Mouse (Mus musculus) 3134 (cell line): ENCODE results near the gene Vmn1r4.
A peak's percentile ranks its signal among the peaks of the same experiment; 100 is the strongest.

Experiments
- DNase-seq: peaks from one replicate; pipeline ENCODE4 v3.0.0-alpha.2; 2011; ENCODE audit warnings: low spot score; ENCODE audit not compliant: insufficient read length; ENCODE audit errors: extremely low read depth

Vmn1r4 gene

DNA sequence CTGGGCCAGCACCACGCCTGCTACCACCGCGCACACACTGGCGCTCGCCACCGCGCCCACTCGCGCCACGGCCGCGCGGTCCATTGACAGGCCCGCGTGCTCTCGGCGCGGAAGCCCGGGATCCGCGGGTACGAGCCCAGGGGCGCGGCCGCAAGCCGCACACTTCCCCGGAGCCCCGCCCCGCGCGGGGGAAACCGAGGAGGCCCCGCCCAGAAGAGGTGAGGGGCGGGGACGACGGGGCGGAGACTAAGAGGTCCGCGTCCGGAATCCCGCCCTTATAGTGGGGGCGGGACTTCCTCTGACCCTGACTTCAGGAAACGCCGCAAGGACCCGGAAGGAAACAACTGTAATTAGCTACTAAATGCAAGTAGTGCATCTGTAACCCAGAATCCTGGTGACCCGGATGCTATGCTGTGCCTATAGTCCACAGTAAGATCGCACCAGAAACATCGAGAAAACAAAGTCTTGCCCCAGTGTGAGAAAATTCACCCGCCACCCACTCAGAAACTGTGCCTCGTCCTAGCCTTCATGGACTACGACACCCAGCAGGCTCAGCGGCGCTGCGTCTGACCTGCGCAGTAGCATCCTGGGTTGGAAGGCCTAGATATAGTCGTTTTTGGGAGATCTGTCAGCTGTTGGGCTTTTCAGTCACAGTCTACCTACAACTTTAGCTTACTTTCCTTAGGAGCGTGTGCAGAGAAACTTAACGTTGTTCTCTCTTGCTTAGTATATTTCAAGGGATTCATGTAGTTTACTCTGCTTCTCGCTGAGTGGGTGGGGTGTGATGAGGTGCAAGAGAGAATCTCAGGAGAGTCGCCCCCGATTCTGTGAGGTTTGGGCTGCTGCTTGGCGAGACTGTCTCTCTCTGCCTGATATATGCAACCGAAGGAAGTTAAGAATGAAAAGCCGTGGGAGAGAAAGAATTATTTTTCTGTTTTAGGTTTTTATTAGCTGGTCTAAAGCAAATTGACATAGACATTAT is at the start of gene Vmn1r4, which contains the start of gene Nt5c3:
TSS of gene Vmn1r4 (plus strand) at position 290 of the 982 bp plus-strand sequence.
TSS of gene Nt5c3 (minus strand) at position 207 of the 982 bp plus-strand sequence.
- peak; percentile 95 for DNase-seq

DNA sequence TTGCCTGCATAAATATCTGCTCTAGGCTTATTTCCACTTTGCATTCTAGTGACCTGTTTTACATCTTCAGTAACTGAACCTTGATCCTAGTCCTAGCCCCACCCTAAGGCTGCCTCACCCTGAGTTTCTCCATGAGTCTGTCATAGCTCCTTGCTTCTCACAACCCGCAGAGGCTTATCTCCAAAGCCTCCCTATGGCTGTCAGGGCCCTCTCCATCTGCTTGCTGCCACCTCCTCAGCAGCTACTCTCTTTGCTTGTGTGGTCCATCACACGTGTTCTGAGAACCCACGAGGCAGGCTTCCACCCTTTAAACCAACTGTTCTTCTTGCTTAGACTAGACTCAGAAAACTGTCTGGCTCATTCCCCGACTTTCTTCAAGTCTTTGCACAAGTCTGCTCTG is 46.9 kb upstream of the Vmn1r4 start:
- no peak for DNase-seq

DNA sequence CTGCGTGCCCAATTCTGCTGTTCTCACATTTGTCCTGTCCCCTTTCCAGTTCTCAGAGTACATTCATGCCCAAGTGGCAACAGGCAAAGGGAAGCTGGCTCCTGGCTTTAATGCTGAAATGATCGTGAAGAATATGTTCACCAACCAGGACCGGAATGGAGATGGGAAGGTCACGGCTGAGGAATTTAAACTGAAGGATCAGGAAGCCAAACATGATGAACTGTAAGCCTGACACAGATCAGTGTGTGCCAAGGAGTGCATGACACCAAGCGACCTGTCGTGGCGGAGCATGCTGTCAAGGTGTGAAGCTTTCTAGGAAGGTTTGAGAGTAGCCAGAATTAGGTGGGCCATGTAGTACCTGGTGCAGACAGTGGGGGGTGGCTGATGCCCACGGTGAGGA is 45.8 kb upstream of the Vmn1r4 start:
- DNase-seq: no peak

DNA sequence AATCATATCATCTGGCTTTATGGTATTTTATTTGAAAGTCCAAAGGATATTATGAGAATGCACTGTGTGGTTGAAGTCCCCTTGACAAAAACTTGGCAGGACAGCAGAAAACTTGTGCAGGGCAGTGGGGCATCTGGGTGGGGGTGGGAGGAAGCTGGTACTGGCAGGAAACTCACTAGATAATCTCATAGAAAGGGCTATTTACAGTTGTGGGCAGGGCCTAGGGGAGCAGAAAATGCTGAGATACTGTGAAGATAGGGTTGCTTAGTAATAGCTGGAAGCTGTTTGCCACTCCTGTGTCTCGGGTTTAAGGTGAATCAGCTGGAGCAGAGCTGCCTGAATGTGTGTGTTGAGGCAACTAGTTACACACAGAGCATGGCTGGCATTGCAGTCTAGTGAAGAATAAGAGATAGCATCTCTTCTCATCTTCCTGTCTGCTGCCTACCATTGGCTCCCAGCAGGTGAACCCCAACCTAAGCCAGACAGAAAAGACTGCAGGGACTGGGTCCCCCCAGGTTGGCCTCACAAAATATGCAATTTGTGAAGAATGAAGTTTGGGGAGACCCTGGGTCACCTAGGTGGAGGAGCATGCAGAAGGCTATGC is 44.4 kb upstream of the Vmn1r4 start:
- no peak for DNase-seq

DNA sequence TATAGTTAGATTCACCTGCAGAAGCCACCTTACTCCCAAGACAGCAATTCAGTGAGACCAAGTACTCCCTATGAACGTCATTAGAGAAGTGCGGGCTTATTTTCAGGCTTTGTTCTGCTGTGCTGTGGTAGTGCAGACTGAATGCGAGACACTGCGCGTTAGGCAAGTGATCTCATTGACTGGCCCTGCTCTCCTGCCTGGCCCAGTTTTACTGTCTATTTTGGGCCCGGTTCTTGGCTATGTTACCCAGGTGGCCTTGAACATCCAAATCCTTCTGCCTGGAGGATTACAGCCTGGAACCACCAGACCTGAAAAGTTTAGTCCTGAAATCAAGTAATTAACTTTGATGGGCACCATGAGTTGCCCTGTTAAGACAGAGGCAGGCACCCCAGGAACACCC is 35.3 kb upstream of the Vmn1r4 start:
- no peak for DNase-seq

DNA sequence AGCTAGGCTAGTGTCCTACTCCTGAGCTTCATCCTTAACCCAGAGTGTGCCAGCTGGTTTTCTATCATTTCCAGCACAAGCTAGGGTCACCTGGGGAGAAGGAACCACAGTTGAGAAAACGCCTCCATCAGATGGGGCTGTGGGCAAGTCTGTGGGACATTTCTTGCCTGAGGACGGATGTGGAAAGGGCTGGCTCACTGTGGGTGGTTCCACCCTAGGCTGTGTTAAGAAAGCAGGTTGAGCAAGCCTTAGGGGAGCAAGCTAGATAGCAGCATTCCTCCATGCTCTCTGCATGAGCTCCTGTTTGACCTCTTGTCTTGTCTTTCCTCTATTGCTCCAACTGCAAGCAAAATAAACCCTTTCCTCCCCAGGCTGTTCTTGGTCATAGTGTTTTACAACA is 33.1 kb upstream of the Vmn1r4 start:
- no peak for DNase-seq

DNA sequence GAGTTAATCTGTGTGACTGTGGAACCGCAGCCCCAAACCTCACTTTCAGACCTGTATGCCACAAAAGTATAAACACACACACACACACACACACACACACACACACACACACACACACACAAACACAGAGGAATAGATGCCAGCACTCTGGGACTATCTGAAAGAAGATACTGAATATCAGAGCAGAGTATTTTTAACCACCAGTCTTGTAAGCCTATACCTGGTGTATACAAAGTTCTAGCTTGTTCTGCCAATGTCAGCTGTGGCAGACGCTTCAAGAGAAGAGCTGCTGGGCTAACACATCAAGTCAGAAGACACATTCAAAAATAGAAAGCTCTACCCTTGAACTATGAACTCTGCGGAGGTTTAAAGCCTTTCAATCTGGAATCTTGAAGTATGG is 24.2 kb upstream of the Vmn1r4 start:
- DNase-seq: no peak

DNA sequence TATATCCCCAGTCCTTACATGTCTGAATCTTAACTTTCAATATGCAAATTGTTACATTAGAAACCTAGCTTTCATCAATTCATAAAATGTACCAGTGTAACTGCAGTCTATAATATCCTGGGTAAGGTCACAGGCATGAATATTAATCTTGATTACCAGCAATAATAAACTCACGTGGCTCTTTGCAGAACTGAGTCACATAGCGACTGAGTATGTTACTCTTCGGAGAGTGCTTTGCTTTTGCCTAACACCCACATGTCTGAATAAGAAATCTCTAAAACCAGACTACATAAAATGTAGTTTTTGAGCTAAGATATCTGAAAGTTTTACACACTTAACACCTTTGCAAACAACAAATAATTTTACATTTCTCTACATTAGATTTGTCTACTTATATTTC is 22.5 kb upstream of the Vmn1r4 start:
- no peak for DNase-seq

DNA sequence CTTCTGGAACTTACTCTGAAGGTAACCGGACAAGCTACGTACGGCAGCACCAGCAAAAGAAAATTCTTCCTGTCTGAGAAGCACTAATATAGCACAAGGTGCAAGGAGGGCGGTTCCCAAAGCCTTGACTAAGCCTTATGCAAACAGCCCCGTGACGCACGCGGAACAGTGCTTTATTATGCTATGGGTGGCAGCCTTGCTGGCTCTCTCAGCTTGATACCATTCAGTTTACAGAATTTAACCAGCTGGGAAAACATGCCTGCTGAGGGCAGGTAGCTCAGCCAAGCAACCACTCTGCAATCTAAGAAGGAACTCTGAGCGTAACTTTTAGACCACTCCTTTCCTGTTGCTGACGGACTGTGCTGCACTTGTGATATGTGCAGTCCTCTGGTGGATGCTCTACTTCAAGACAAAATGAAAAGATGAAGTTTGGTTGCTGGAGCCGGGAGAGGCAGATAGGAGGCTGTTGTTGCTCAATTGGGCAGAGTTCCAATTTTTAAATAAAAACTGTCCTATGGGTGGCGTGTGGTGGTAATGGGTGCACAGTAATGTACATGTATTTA is 21.9 kb upstream of the Vmn1r4 start:
- DNase-seq: peak; percentile 11

DNA sequence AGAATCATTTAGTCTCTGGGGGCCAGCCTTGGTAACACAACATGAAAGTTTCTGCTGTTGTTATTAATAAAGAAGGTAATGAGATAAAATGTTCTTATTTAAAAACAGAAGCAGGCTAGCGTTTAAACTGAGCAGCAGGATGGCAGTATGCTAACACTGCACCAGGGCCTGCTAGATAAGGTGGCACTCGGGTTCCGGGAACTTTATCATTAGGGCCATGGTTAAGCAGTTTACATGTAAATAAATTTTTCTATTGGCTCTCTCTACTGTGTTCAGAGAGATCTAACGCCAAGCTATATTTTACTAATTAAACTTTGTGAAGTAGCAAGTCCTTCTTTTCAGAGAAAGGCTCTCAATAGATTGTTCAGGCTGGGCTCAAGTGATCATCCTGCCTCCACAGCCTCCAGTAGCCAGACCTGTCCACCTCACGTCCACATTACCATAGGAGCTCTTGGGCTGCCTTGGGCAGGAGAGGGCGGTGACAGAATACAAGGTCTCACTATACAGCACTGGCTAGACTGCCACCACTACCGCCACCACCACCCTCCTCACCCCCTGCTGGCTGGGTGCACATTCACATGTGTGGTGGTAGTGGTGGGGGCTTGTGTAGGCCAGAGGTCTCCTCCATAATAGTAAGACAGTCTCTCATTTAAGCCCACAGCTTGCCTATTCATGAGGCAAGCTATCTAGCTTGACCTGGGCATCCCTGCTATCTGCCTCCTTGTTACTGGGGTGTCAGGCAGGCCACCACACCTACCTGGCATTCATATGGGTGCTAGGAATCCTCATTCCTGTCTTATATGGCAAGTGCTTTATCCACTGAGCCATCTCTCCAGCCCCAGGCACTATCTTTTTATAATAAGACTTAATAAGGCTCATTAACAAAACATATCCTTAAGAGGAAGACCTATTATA is 21.0 kb upstream of the Vmn1r4 start:
- DNase-seq: no peak

DNA sequence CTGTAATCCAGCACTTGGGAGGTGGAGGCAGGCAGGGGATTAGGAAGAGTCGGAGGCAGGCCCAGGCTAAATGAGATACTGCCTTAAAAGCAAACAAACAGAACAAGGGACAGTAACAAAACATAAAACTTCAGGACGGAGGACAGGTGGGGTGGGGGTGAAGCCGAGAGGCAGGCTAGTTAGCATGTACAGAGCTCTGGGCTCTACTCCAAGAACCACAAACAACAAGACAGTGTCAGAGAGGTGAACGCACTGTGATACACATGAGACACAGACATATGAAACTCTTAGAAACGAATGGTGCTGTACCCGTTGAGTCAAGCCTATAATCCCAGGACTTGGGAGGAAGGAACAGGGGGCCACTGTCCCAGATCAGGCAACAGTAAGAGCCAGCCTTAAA is 20.0 kb upstream of the Vmn1r4 start:
- DNase-seq: no peak

DNA sequence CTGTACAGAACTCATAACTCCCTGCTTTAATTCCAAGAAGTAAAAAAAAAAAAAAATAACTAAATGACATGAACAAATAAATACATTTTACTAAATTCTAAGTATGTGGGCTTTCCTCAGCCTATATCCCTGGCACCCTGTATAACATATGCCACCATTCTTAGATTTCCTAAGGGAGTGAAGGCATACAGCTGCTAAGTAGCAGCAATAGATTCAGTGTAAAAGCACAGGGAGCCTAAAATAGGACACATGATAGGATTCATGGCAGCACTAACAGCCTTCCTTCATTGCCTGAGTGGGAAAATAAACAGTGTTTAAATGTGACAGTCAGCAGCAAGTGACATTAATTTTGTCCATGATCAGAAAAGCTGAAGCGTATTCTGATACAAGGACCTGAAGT is 19.5 kb upstream of the Vmn1r4 start:
- DNase-seq: no peak

DNA sequence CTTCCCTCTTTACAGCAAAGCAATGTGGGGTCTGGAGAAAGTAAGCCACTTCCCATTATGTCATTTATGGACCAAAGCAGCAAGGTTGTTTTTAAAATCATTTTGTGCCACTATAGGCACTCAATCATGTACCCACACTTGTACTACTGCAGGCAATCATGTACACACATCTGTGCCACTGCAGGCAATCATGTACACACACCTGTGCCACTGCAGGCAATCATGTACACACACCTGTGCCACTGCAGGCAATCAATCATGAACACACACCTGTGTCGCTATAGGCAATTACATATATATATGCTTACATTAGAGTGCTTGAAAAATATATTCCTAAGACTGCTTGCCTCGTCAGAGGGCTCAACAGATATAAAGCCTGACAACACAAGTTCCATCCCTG is 18.8 kb upstream of the Vmn1r4 start:
- no peak for DNase-seq

DNA sequence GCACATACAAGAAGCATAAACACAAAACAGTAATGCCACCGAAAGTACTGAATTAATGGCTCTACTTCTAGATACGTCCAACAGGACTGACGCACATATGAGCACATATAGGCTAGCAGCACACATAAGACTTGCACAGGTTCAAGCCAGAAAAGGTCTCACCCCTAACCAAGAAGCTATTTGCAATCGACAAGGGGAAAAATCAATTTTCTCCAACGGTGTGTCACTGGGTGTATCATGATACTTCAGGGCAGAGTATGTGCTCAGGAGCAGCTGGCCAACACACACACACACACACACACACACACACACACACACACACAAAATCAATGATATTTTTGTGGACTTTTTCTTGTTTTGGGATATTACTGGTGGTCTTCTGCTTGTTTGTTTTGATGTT is 18.3 kb upstream of the Vmn1r4 start:
- no peak for DNase-seq

DNA sequence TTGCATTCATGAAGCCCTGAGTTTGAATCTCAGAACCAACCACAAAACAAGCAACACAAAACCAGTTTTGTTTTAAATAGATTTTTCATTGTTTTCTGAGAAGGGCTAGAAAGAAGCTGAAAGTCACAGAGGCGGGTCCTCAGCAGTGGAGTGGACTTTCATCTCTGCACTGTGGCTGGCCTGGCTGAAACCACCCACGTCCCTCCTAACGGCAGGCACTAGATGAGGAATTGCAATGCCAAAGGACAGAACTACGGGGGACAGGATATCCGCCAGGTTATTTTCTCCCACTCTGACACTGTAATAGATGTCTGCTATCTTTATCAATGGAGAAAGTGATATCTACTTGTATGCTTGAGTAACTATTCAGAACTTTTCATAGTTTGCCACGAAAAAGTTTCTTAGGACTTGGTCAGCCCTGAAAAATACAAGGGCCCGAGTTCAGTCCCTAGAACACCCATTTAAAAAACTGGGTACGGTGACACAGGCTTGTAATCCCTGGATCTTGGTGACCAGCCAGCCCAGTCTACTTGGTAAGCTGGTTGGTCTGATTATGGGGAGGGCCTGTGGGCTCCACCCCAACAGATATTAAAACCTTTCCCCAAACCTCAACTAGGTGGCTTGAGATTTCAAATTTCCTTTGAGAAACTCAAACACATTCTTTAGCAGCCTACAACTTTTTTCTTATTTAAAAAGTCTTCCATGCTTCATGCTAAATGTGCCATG is 17.5 kb upstream of the Vmn1r4 start:
- DNase-seq: no peak

DNA sequence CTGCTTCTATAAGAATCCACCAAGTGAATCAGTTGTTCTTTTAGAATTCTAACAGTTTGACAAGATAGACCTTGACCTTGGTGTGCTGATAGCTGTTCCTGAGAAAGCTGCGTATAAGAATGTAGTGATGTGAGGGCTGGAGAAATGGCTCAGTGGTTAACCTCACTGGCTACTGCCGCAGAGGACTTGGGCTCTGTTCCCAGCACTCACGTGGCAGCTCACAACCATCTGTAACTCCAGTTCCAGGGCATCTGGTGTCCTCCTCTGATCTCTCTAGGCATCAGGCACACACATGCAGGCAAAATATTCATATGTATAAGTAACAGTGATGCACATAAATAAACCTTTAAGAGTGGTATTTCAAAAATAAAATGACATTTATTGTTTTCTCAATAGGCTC is 15.8 kb upstream of the Vmn1r4 start:
- DNase-seq: no peak

DNA sequence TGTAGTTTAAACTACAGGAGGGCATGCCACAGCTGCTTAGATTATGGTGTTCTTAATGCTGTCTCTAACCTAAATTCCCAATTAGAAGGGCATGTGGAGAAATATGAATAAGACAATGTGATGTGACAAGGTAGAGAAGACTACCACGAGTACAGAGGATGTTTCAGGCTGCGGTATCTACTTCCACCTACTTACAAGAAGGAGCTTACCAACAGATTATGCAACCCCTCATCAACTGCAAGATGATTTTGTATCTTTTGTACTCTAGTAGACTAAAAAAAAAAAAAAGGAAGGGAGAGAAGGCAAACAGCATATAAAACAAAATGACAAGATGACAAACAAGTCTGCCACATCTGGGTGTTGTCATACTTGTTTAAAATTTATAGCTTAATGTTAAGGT is 15.4 kb upstream of the Vmn1r4 start:
- no peak for DNase-seq

DNA sequence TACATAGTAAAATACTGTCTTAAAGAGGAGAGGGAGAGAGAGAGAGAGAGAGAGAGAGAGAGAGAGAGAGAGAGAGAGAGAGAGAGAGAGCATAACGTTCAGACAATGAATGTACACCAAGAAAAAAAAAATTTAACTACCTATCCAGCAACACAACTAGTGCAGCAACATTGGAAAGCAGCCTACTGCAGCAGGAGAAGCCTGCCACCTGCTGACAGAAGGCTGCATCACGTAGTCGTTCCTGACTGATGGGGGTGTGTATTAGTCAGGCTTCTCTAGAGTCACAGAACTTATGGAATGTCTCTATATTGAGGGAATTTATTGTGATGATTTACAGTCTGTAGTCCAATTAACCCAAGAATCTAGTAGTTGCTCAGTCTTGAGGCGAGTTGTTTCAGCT is 14.9 kb upstream of the Vmn1r4 start:
- peak; percentile 16 for DNase-seq

DNA sequence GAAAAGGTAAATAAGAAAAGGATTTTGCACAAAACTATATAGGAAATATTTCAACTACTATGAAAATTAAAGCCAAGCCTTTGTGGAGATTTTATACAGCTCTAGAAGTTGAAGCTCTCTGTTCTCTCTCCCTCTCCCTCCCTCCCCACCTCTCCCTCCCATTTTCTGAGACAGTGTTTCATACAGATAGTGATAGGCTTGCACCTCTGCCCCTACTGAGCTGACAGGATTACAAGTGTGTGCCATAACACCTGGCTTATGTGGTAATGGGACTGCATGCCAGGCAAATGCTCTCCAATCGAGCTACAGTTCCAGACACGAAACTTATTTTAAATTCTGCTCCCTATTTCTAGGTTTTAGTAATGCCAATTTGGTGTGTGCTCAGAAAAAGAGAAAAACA is 12.9 kb upstream of the Vmn1r4 start:
- no peak for DNase-seq
